Mouse (Mus musculus): ENCODE measurements around the gene Unc13b.

- TF ChIP-seq TAL1 (IDR thresholded peaks at IDR 0.05; ENCODE audit: low read length) (no peak), GATA1 (IDR thresholded peaks at IDR 0.05; ENCODE audit: low read length) (no peak)
Measured at GRCm38 (mm10) chr4:43267323-43267658, 208.5 kb downstream of the Unc13b start.
